Mouse (Mus musculus): Measurements from ENCODE around the gene Ckap5.
A peak's percentile ranks its signal among the peaks of the same experiment; 100 is the strongest.

DNA sequence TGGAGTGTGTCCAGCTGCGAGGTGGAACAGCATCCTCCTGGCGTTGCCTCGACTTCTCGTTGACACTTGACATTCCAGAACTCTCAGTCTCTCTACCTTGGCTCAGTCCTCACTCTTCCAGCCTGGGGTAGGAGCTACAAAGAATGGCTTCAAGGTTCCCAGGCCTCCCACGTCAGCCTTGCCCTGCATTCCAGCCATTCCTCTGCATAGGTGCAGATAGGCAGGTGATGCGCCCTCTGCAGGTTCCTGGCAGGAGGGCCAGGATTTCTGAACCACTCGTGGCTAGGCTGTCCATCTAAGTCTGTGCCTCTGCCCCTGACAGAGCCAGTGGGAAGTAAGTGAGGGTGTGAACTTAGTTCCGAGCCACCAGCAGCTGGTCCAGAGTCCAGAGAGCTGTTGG is 130.2 kb downstream of the Ckap5 start:
- no peak for TF ChIP-seq POLR2A (IDR thresholded peaks at IDR 0.05; ENCODE audit: borderline replicate concordance, extremely low read depth, insufficient read depth, insufficient read length, poor library complexity, severe bottlenecking)
- peak; percentile 7; the same call in 1 of the 2 replicates for TF ChIP-seq CTCF (IDR thresholded peaks at IDR 0.05; ENCODE audit: borderline replicate concordance, extremely low read depth, insufficient read depth, insufficient read length)
